Mouse (Mus musculus) monocyte, adult 2 months (primary cell): ENCODE results near the gene Ppm1h.

Experiments used
- DNase-seq, 2 experiments: peaks; one replicate each; pipeline ENCODE4 v3.0.0; 2022; ENCODE audit warnings: low spot score in 2 of 2, low read depth in 1 of 2

Ppm1h gene

GRCm38 (mm10) chr10:122765521-122765920 lies 87.0 kb downstream of the Ppm1h start:
- DNase-seq = no peak

- DNase-seq = no peak
Observed at GRCm38 (mm10) chr10:122765992-122766391, 87.4 kb downstream of the Ppm1h start.

GRCm38 (mm10) chr10:122768204-122768892 lies 89.8 kb downstream of the Ppm1h start:
- no peak for DNase-seq

- DNase-seq = no peak
Observed at GRCm38 (mm10) chr10:122768893-122769341, 90.4 kb downstream of the Ppm1h start.

GRCm38 (mm10) chr10:122770337-122770736 lies 91.8 kb downstream of the Ppm1h start:
- no peak for DNase-seq

GRCm38 (mm10) chr10:122770987-122771386 lies 92.4 kb downstream of the Ppm1h start:
- DNase-seq = no peak

GRCm38 (mm10) chr10:122774169-122774568 lies 95.6 kb downstream of the Ppm1h start:
- no peak for DNase-seq

GRCm38 (mm10) chr10:122777436-122777835 lies 98.9 kb downstream of the Ppm1h start:
- DNase-seq = no peak

GRCm38 (mm10) chr10:122777939-122778655 lies 99.5 kb downstream of the Ppm1h start:
- no peak for DNase-seq

- no peak for DNase-seq
Observed at GRCm38 (mm10) chr10:122779351-122779750, 100.8 kb downstream of the Ppm1h start.

- no peak for DNase-seq
Observed at GRCm38 (mm10) chr10:122782755-122783154, 104.2 kb downstream of the Ppm1h start.

- DNase-seq = no peak
Observed at GRCm38 (mm10) chr10:122789648-122790170, 111.1 kb downstream of the Ppm1h start.

GRCm38 (mm10) chr10:122792021-122792966 lies 113.7 kb downstream of the Ppm1h start:
- no peak for DNase-seq

- no peak for DNase-seq
Observed at GRCm38 (mm10) chr10:122793193-122793592, 114.6 kb downstream of the Ppm1h start.

GRCm38 (mm10) chr10:122794187-122794850 lies 115.8 kb downstream of the Ppm1h start:
- peak; percentile 34 to 63 for DNase-seq

- no peak for DNase-seq
Observed at GRCm38 (mm10) chr10:122797955-122798354, 119.4 kb downstream of the Ppm1h start.

GRCm38 (mm10) chr10:122800003-122800731 lies 121.6 kb downstream of the Ppm1h start:
- DNase-seq = no peak

- DNase-seq = no peak
Observed at GRCm38 (mm10) chr10:122800732-122801110, 122.2 kb downstream of the Ppm1h start.

GRCm38 (mm10) chr10:122802218-122802617 lies 123.7 kb downstream of the Ppm1h start:
- DNase-seq = no peak

GRCm38 (mm10) chr10:122802901-122803300 lies 124.3 kb downstream of the Ppm1h start:
- DNase-seq = no peak
